Mouse (Mus musculus): Measurements from ENCODE around the gene Plppr4.
A peak's percentile ranks its signal among the peaks of the same experiment; 100 is the strongest.

The Plppr4 gene

DNA sequence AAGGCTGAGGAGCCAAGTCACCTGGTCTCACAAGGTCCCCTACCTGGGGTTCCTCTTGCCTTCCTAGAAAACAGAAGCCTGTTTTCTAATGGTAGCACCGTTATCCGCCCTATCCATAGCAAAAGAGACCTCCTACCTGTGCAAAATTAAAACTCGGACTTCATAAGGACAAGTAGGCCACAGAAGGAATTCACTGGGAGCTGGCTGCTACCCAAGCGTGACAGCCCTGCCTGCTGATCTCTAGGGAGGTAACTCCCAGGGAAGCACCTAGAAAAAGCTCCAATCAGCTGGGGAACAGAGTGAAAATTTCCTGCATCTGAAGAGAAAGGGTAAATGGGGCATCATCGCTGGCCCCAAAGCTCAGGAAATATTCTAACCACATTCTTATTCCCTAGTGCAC, at the start of gene Plppr4:
Plppr4 (minus strand) TSS at position 349 of the 400 bp plus-strand sequence.
- no peak for DNase-seq (ENCODE audit: low spot score)

DNA sequence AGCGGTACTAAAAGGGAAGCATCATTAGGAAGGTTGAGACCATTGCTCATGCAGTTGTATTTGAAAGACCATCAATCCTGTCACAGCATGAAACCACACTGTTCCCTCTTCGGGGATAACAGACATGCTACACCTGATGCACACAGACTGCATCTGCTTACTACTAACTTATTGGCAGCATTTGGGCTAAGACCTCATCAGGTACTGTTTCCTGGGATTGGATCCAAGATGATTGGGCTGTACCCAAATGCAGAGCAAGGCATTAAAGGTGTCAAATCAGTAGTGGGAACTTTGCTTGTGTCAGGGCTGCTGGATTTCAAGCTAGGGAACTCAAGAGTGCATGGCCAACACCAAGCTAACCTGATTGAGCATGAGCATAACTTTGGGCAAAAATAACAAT, 45.1 kb upstream of the Plppr4 start:
- DNase-seq (ENCODE audit: low spot score), result no peak

- no peak for DNase-seq (ENCODE audit: low spot score)
These were observed 43.1 kb upstream of the Plppr4 start for GRCm38 (mm10) chr3:117403740-117404139.

DNA sequence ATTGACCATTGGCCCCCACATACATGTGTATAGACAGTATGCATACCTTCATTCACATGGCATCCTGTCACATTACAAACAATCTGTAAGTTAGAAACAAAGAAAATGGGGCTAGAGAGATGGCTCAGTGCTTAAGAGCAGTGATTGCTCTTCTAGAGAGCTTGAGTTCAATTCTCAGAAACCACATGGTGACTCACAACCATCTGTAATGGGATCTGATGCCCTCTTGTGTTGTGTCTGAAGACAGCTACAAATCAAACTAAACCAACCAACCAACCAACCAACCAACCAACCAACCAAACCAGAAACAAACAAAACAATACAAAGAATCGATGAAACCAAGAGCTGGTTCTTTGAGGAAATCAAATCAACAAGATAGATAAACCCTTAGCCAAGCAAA, 5.4 kb upstream of the Plppr4 start:
- no peak for DNase-seq (ENCODE audit: low spot score)

GRCm38 (mm10) chr3:117359686-117360521, 772 bp downstream of the Plppr4 start:
- DNase-seq (ENCODE audit: low spot score), result peak; percentile 4

DNA sequence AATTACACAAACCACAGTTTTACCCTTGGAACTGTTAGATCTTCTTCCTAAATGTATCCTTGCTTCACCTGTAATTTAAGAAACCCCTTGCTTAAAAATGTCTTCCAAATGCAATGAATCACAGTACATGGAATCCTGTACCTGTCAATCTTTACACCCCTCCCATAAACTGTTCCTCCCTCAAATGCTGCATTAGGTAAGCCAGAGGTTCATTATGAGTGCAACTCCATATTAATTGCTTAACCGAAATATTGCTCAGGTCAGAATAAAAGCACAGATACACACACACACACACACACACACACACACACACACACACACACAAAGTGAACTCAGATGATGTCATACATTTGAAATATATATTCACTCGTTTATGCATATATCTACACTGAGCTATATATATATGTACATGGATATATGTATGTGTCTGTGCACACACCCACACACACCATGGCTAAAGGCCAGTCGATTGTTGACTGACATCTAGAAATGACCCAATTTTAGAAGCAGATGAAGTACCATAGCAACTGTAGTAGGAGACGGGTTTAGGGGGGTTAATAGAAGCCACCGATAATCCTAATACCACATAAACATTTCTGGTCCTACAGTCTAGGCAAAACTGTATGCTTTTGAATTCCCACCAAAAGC, 1.6 kb downstream of the Plppr4 start:
- no peak for DNase-seq (ENCODE audit: low spot score)

DNA sequence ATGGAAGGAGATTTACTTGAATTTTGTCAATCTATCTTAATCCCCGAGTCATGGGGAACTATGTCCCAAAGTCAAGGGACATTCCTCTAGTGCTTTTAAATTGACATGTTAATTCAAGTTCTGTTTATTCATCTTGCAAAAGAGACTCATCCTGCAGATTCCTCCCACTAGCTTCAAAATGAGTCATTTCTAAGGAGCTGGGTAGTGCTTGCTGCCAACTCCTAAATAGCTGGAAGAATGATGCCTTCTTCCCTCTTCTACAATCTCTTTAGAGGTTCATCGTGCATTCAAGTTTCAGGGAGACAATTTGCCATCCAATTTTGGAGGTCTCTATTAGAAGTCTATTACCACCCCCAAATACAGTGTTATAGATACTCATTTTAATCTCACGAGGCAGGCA, 3.3 kb downstream of the Plppr4 start:
- no peak for DNase-seq (ENCODE audit: low spot score)

DNA sequence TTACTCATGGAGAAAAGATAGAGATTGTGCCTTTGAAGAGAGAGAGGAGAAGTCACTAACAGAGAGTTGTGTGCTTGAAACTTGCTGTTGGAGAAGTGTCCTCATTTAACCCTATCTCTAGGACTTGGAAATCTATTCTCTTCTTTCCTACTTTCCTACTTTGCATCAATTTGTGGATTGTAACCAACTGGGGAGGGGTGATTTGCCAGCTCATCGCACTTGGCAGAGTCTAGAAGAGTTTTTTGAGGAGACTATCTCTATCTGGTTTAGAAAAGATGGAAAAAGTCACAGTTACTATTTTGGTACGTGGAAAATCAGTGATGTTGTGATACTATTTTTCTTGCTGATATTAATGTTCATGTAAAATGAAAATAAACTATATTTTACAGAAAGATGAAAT, 6.7 kb downstream of the Plppr4 start:
- no peak for DNase-seq (ENCODE audit: low spot score)

DNA sequence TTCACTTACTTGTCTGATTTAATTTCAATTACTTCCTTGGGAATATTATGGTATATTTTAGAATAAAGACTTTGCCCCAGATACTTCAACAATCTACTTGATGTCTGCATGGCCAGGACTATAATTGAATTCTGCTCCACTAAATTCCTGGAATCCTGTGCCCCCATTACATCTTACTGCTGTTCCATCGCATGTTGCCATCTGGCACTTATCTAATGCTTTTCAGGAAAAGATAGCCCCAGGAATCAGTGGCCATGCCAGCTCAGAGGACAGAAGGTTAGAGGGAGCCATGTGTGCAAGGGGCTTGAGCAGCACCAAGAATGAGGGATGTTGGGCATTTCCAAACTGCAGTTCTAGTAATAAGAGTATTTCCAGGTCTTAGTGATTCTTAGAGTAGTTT, 14.3 kb downstream of the Plppr4 start:
- no peak for DNase-seq (ENCODE audit: low spot score)

DNA sequence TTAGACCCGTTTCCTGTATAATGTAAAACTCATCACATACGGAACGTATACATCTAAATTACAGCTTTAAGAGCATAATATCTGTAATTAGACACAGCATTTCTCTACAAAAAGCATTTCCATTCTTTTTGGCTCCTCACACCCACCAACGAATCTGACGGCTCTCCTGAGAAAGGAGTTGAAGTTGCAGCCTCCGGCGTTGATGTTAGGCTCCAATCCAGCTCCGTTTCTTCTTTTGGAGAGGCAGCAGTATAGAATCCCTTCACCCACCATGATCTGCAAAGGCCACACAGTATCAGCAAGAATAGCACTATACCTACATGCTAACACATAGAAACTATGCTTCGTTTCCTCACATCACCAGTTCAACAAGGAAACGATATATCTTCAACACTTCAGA, 29.2 kb downstream of the Plppr4 start:
- no peak for DNase-seq (ENCODE audit: low spot score)

- no peak for DNase-seq (ENCODE audit: low spot score)
These were observed 31.2 kb downstream of the Plppr4 start for GRCm38 (mm10) chr3:117329485-117329884.

GRCm38 (mm10) chr3:117326551-117326950, 34.1 kb downstream of the Plppr4 start:
- DNase-seq (ENCODE audit: low spot score), result no peak

DNA sequence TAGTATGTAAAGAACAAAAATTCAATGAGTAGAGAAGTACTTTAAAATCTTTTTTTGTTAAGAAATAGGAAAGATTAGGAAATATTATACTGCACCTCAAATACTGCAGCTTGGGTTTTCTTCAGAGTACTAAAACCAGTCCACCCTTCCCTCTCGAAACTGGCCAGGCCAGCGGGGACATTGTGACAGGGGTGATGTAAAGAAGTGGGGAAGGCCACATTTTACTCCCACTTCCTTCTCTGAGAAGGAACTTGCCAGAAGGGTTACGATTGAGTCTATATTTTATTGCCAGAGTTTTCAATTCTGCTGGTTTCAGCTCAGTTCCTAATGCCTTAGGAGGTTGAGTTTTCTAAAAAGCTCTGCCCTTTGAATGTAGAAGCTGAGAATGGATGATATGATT, 41.0 kb downstream of the Plppr4 start:
- no peak for DNase-seq (ENCODE audit: low spot score)

- no peak for DNase-seq (ENCODE audit: low spot score)
These were observed 47.3 kb downstream of the Plppr4 start for GRCm38 (mm10) chr3:117313339-117313738.

GRCm38 (mm10) chr3:117312097-117312496, 48.6 kb downstream of the Plppr4 start:
- no peak for DNase-seq (ENCODE audit: low spot score)

GRCm38 (mm10) chr3:117310801-117311368, 49.8 kb downstream of the Plppr4 start:
- DNase-seq (ENCODE audit: low spot score), result no peak

DNA sequence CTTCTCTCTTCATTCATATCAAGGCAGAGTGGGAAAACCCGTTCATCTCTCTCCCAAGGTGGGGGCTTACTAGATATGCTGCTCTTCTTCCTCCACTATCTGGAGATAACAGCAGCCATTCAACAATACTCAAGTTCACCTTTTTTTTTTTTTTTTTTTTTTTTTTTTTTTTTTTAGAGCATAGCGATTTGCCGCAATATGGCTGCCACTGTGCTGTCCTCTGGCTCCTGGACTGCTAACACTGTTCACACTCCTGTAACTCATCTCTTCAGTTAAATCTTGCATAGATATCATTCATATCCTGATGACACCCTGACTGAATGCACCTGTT, 51.1 kb downstream of the Plppr4 start:
- DNase-seq (ENCODE audit: low spot score), result no peak

DNA sequence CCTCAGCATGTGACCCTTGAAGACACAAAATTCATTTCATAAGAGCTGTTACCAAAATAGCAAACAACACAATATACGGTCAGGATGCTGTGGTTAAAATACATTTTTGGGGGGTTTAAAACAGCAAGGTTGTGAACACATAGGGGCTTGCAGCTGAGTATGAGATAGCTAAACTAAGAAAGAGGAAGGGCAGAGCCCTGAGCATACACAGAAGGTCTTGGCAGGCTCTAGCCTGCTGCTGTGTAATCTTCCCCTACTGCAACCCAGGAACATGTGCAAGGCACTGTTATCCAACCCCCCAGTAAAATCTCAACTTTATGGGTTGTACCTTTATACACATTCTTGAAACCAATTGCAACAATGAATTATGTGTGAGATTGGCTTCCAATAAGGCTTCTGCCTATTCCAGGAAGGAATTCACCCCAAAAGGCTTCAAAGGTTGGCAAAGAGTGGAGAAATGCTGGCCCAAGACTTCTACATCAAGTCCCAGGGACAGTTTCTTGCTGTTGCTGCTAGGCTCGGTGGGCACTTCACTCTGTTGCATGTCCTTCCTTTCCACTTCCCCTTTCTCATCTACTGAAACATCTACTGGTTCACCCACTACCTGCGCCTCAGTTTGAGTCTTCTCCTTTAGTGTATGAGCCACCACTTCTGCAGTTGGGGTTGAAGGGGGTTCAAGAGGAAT, 51.6 kb downstream of the Plppr4 start:
- no peak for DNase-seq (ENCODE audit: low spot score)

GRCm38 (mm10) chr3:117307555-117307954, 53.1 kb downstream of the Plppr4 start:
- DNase-seq (ENCODE audit: low spot score), result no peak

DNA sequence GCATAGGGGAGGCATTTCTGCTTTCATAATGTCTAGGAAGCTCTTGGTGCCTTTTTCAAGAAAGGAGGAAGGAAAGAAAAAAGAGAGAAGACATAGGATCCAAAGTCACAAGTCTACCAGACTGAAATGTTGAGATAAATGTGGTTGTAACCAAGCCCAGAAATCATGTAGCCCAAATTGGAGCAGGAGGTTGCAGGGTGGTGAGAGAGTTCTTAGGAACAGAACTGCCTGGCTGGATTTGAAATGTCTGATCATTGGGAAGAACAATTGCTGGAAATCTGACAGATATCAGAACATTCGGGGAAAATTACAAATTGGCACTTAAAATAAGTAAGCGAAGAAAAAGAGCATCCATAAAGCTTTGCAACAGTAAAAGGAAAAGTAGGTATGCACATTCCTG, 56.6 kb downstream of the Plppr4 start:
- DNase-seq (ENCODE audit: low spot score), result no peak

GRCm38 (mm10) chr3:117300735-117301271, 59.9 kb downstream of the Plppr4 start:
- DNase-seq (ENCODE audit: low spot score), result no peak

DNA sequence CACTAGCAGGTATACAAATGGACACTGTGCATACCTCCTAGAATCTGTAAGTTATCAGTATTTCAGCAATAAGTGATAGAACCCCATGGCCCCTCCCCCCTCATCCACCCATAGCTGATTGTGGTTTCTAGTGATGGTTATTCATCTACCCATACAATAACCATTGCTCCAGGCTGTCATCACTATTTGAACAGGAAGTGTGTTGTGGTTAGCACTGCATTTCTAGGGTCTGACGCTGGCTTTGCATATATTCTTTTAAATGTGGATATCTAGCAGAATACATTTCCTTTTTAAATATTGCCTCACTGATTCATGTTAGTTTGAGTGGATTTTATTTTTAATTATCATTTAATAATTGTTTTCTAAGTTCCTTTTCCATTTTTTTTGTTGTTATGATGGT, 62.9 kb downstream of the Plppr4 start:
- DNase-seq (ENCODE audit: low spot score), result no peak

All from urinary bladder, postnatal 25 days (tissue).